Mouse (Mus musculus) midbrain, embryonic 16.5 days (tissue): ENCODE data around the gene Smco1. TPM values are rescaled to one million over a fixed set of nuclear protein-coding genes. Genes with fewer than 3 reads are reported as not detected.

ENCODE experiments used
- microRNA counts: library from miRNA; unstranded; fragments of <30 nt; microRNA quantifications from one replicate; lab custom pipeline; 2016
- microRNA-seq: library from miRNA; unstranded; fragments of <30 nt; microRNA quantifications from one replicate; pipeline ENCODE4, GENCODE M21; 2017
- polyA plus RNA-seq: library from polyadenylated mRNA; unstranded; fragments of >200 nt; fragmentation: Nextera tagmentation; extraction: Ambion mirVana; gene quantifications from 2 replicates; pipeline ENCODE4 v1.2.1, GENCODE M21; 2015

The Smco1 gene
- polyA plus RNA-seq, 1 experiment from 2014 or later, result not detected

MicroRNA genes within 50 kb of the gene (microRNA counts, 519-probe panel; counts per million panel counts)
- 2,015 counts per million, percentile 49 among the panel's probes with 10 or more counts for microRNA mmu-miR-1946a (lab: Ali Mortazavi, UCI)

Small RNA genes within 50 kb of the gene (microRNA-seq; reads per million reads assigned to microRNA genes)
- gene Mir1946a, result not detected

Other genes with a start within 250 kb of the Smco1 start
- gene Pak2, start 192.1 kb upstream of the Smco1 start, polyA plus RNA-seq, result 37.5 and 40.4 TPM in 2 replicates
- 104 and 107 TPM in 2 replicates for gene Pigx, start 171.7 kb upstream of the Smco1 start, polyA plus RNA-seq
- gene Cep19, start 171.7 kb upstream of the Smco1 start, polyA plus RNA-seq, result 49.1 and 51.6 TPM in 2 replicates
- 6.7 and 6.8 TPM in 2 replicates for gene Nrros, start 105.9 kb upstream of the Smco1 start, polyA plus RNA-seq
- gene Bex6, start 91.6 kb upstream of the Smco1 start, polyA plus RNA-seq, result not detected in 2 replicates
- gene Fbxo45, start 24.3 kb upstream of the Smco1 start, polyA plus RNA-seq, result 5.9 and 8.2 TPM in 2 replicates
- gene Wdr53, start 24.2 kb upstream of the Smco1 start, polyA plus RNA-seq, result 13.8 and 16.0 TPM in 2 replicates
- 24.2 and 25.9 TPM in 2 replicates for gene Rnf168, start 6.0 kb downstream of the Smco1 start, polyA plus RNA-seq
- gene Ubxn7, start 60.8 kb downstream of the Smco1 start, polyA plus RNA-seq, result 21.1 and 23.7 TPM in 2 replicates
- gene Tm4sf19, start 129.0 kb downstream of the Smco1 start, polyA plus RNA-seq, result not detected in 2 replicates
- gene Tctex1d2, start 148.2 kb downstream of the Smco1 start, polyA plus RNA-seq, result 40.3 and 41.3 TPM in 2 replicates
- 48.0 and 49.9 TPM in 2 replicates for gene Pcyt1a, start 159.5 kb downstream of the Smco1 start, polyA plus RNA-seq
- 0.08 TPM in 1 of 2 replicates, not detected in the other for gene Slc51a, start 216.4 kb downstream of the Smco1 start, polyA plus RNA-seq
- 0.26 TPM in 1 of 2 replicates, not detected in the other for gene Zdhhc19, start 224.8 kb downstream of the Smco1 start, polyA plus RNA-seq